Mouse (Mus musculus): ENCODE data around the gene Gadl1.

Gene Gadl1

GRCm38 (mm10) chr9:115909155-115909554 is at the start of gene Gadl1:
Gene Gadl1 (plus strand): TSS chr9:115909455.
- no peak for DNase-seq

GRCm38 (mm10) chr9:115862802-115863201 is 46.5 kb upstream of the Gadl1 start:
- DNase-seq: no peak

- no peak for DNase-seq
Observed at GRCm38 (mm10) chr9:115863326-115863725, 45.9 kb upstream of the Gadl1 start.

- peak; percentile 30 for DNase-seq
Observed at GRCm38 (mm10) chr9:115867277-115867676, 42.0 kb upstream of the Gadl1 start.

GRCm38 (mm10) chr9:115870168-115870567 is 39.1 kb upstream of the Gadl1 start:
- peak; percentile 20 for DNase-seq

GRCm38 (mm10) chr9:115870640-115871039 is 38.6 kb upstream of the Gadl1 start:
- no peak for DNase-seq

GRCm38 (mm10) chr9:115880500-115880899 is 28.8 kb upstream of the Gadl1 start:
- DNase-seq: no peak

- no peak for DNase-seq
Observed at GRCm38 (mm10) chr9:115881137-115881536, 28.1 kb upstream of the Gadl1 start.

GRCm38 (mm10) chr9:115882627-115883200 is 26.5 kb upstream of the Gadl1 start:
- DNase-seq: no peak

GRCm38 (mm10) chr9:115883413-115883812 is 25.8 kb upstream of the Gadl1 start:
- DNase-seq: no peak

GRCm38 (mm10) chr9:115887571-115887970 is 21.7 kb upstream of the Gadl1 start:
- no peak for DNase-seq

- DNase-seq: peak; percentile 54
Observed at GRCm38 (mm10) chr9:115893131-115893530, 16.1 kb upstream of the Gadl1 start.

GRCm38 (mm10) chr9:115893947-115894346 is 15.3 kb upstream of the Gadl1 start:
- DNase-seq: no peak

GRCm38 (mm10) chr9:115908325-115908724 is 930 bp upstream of the Gadl1 start:
- DNase-seq: no peak

- DNase-seq: no peak
Observed at GRCm38 (mm10) chr9:115914006-115914405, 4.8 kb downstream of the Gadl1 start.

GRCm38 (mm10) chr9:115915586-115916270 is 6.5 kb downstream of the Gadl1 start:
- DNase-seq: peak; percentile 51

- DNase-seq: no peak
Observed at GRCm38 (mm10) chr9:115919736-115920135, 10.5 kb downstream of the Gadl1 start.

GRCm38 (mm10) chr9:115922662-115923061 is 13.4 kb downstream of the Gadl1 start:
- no peak for DNase-seq

- DNase-seq: no peak
Observed at GRCm38 (mm10) chr9:115924094-115924493, 14.8 kb downstream of the Gadl1 start.

- no peak for DNase-seq
Observed at GRCm38 (mm10) chr9:115931803-115932202, 22.5 kb downstream of the Gadl1 start.

GRCm38 (mm10) chr9:115932741-115933140 is 23.5 kb downstream of the Gadl1 start:
- no peak for DNase-seq

GRCm38 (mm10) chr9:115933243-115933964 is 24.1 kb downstream of the Gadl1 start:
- DNase-seq: no peak

- DNase-seq: no peak
Observed at GRCm38 (mm10) chr9:115934288-115934687, 25.0 kb downstream of the Gadl1 start.

- no peak for DNase-seq
Observed at GRCm38 (mm10) chr9:115936350-115936749, 27.1 kb downstream of the Gadl1 start.
